Mouse (Mus musculus): ENCODE measurements around the gene Ptpn9. TPM values are rescaled to one million over a fixed set of nuclear protein-coding genes. Genes with fewer than 3 reads are reported as not detected.

Ptpn9 gene
- polyA plus RNA-seq, 1 experiment from 2014 or later: 40.9 TPM

- Histone ChIP-seq H3K27me3 (ENCODE audit: insufficient read depth, low read length) (no peaks in the 10 kb centered on the region), H3K9ac (no peak overlapping the region), H3K9me3 (ENCODE audit: low read depth, low read length) (no peaks in the 10 kb centered on the region), H3K27ac (ENCODE audit: low read depth) (peak overlapping the region; percentile 34; the same call in 1 of the 2 replicates), H3K4me3 (ENCODE audit: low read depth, low read length) (no peak overlapping the region), H3K4me2 (no peak overlapping the region), H3K4me1 (ENCODE audit: insufficient read depth) (no peaks in the 10 kb centered on the region), H3K36me3 (ENCODE audit: insufficient read depth) (no peaks in the 10 kb centered on the region)
- DNase-seq (peak; percentile 54), ATAC-seq (ENCODE audit: insufficient read depth) (peak; percentile 47; the same call in 1 of the 2 replicates)
- WGBS: 44% methylated on average over 7 of the region's 7 CpGs
- no peak for TF ChIP-seq CTCF (IDR thresholded peaks at IDR 0.05; ENCODE audit: low read depth)
Measured at GRCm38 (mm10) chr9:56956966-56957675, 37.6 kb upstream of the Ptpn9 start.

- H3K9ac ChIP-seq: no peak overlapping the region
- H3K9me3 ChIP-seq (ENCODE audit: low read depth, low read length): no peaks in the 10 kb centered on the region
- WGBS: 92% methylated on average over 2 of the region's 2 CpGs
- H3K4me1 ChIP-seq (ENCODE audit: insufficient read depth): no peaks in the 10 kb centered on the region
- H3K36me3 ChIP-seq (ENCODE audit: insufficient read depth): peaks cover 13% of the 10 kb centered on the region; the same call in 1 of the 2 replicates
- no peak overlapping the region for H3K4me2 ChIP-seq
- H3K27ac ChIP-seq (ENCODE audit: low read depth): no peak overlapping the region
- ATAC-seq (ENCODE audit: insufficient read depth): no peak
- TF ChIP-seq CTCF (IDR thresholded peaks at IDR 0.05; ENCODE audit: low read depth): no peak
- H3K27me3 ChIP-seq (ENCODE audit: insufficient read depth, low read length): no peaks in the 10 kb centered on the region
- H3K4me3 ChIP-seq (ENCODE audit: low read depth, low read length): no peak overlapping the region
- DNase-seq: no peak
Measured at GRCm38 (mm10) chr9:56958689-56959088, 36.0 kb upstream of the Ptpn9 start.

- Histone ChIP-seq H3K9me3 (ENCODE audit: low read depth, low read length) (no peaks in the 10 kb centered on the region), H3K4me2 (no peak overlapping the region), H3K36me3 (ENCODE audit: insufficient read depth) (peaks cover 27% of the 10 kb centered on the region; the same call in 1 of the 2 replicates), H3K9ac (no peak overlapping the region), H3K27ac (ENCODE audit: low read depth) (no peak overlapping the region), H3K4me1 (ENCODE audit: insufficient read depth) (no peaks in the 10 kb centered on the region), H3K4me3 (ENCODE audit: low read depth, low read length) (no peak overlapping the region), H3K27me3 (ENCODE audit: insufficient read depth, low read length) (no peaks in the 10 kb centered on the region)
- WGBS: 92% methylated on average over 3 of the region's 3 CpGs
- TF ChIP-seq CTCF (IDR thresholded peaks at IDR 0.05; ENCODE audit: low read depth): no peak
- DNase-seq (no peak), ATAC-seq (ENCODE audit: insufficient read depth) (no peak)
Measured at GRCm38 (mm10) chr9:56961591-56961990, 33.1 kb upstream of the Ptpn9 start.

- no peak for TF ChIP-seq CTCF (IDR thresholded peaks at IDR 0.05; ENCODE audit: low read depth)
- H3K4me3 ChIP-seq (ENCODE audit: low read depth, low read length): no peak overlapping the region
- H3K27me3 ChIP-seq (ENCODE audit: insufficient read depth, low read length): no peaks in the 10 kb centered on the region
- H3K4me1 ChIP-seq (ENCODE audit: insufficient read depth): no peaks in the 10 kb centered on the region
- no peaks in the 10 kb centered on the region for H3K9me3 ChIP-seq (ENCODE audit: low read depth, low read length)
- DNase-seq (no peak), ATAC-seq (ENCODE audit: insufficient read depth) (no peak)
- 71% methylated on average over 2 of the region's 2 CpGs for WGBS
- H3K36me3 ChIP-seq (ENCODE audit: insufficient read depth): peaks cover 10% of the 10 kb centered on the region; the same call in 1 of the 2 replicates
- H3K4me2 ChIP-seq: no peak overlapping the region
- no peak overlapping the region for H3K27ac ChIP-seq (ENCODE audit: low read depth)
- no peak overlapping the region for H3K9ac ChIP-seq
Measured at GRCm38 (mm10) chr9:56970158-56970557, 24.6 kb upstream of the Ptpn9 start.

- no peak overlapping the region for H3K9ac ChIP-seq
- H3K27ac ChIP-seq (ENCODE audit: low read depth): no peak overlapping the region
- no peak for DNase-seq
- no peaks in the 10 kb centered on the region for H3K4me1 ChIP-seq (ENCODE audit: insufficient read depth)
- no peak overlapping the region for H3K4me3 ChIP-seq (ENCODE audit: low read depth, low read length)
- no peak for TF ChIP-seq CTCF (IDR thresholded peaks at IDR 0.05; ENCODE audit: low read depth)
- H3K27me3 ChIP-seq (ENCODE audit: insufficient read depth, low read length): no peaks in the 10 kb centered on the region
- ATAC-seq (ENCODE audit: insufficient read depth): no peak
- no peak overlapping the region for H3K4me2 ChIP-seq
- WGBS: 77% methylated on average over 8 of the region's 8 CpGs
- no peaks in the 10 kb centered on the region for H3K9me3 ChIP-seq (ENCODE audit: low read depth, low read length)
- peaks cover 8% of the 10 kb centered on the region; the same call in 1 of the 2 replicates for H3K36me3 ChIP-seq (ENCODE audit: insufficient read depth)
Measured at GRCm38 (mm10) chr9:56973960-56974524, 20.7 kb upstream of the Ptpn9 start.

- no peak for DNase-seq
- Histone ChIP-seq H3K4me2 (no peak overlapping the region), H3K9me3 (ENCODE audit: low read depth, low read length) (no peaks in the 10 kb centered on the region), H3K36me3 (ENCODE audit: insufficient read depth) (peaks cover 15% of the 10 kb centered on the region; the same call in 1 of the 2 replicates), H3K9ac (no peak overlapping the region), H3K27me3 (ENCODE audit: insufficient read depth, low read length) (no peaks in the 10 kb centered on the region), H3K4me1 (ENCODE audit: insufficient read depth) (no peaks in the 10 kb centered on the region), H3K4me3 (ENCODE audit: low read depth, low read length) (no peak overlapping the region), H3K27ac (ENCODE audit: low read depth) (no peak overlapping the region)
- WGBS: 66% methylated on average over 3 of the region's 3 CpGs
- no peak for TF ChIP-seq CTCF (IDR thresholded peaks at IDR 0.05; ENCODE audit: low read depth)
- no peak for ATAC-seq (ENCODE audit: insufficient read depth)
Measured at GRCm38 (mm10) chr9:56975199-56975598, 19.5 kb upstream of the Ptpn9 start.

GRCm38 (mm10) chr9:56980186-56980585 is 14.5 kb upstream of the Ptpn9 start:
- no peak for ATAC-seq (ENCODE audit: insufficient read depth)

More at GRCm38 (mm10) chr9:56980186-56980585, 14.5 kb upstream of the Ptpn9 start:
- Histone ChIP-seq H3K9me3 (ENCODE audit: low read depth, low read length) (no peaks in the 10 kb centered on the region), H3K27me3 (ENCODE audit: insufficient read depth, low read length) (no peaks in the 10 kb centered on the region), H3K4me1 (ENCODE audit: insufficient read depth) (no peaks in the 10 kb centered on the region), H3K9ac (no peak overlapping the region), H3K4me2 (no peak overlapping the region), H3K27ac (ENCODE audit: low read depth) (no peak overlapping the region), H3K4me3 (ENCODE audit: low read depth, low read length) (no peak overlapping the region), H3K36me3 (ENCODE audit: insufficient read depth) (peaks cover 26% of the 10 kb centered on the region; the same call in 1 of the 2 replicates)
- DNase-seq: no peak
- TF ChIP-seq CTCF (IDR thresholded peaks at IDR 0.05; ENCODE audit: low read depth): no peak
- 88% methylated on average over 6 of the region's 6 CpGs for WGBS
